Mouse (Mus musculus): Measurements from ENCODE around the gene Gm37240. TPM values are rescaled to one million over a fixed set of nuclear protein-coding genes. Genes with fewer than 3 reads are reported as not detected.

Gm37240 gene
- total and polyA plus RNA-seq, 3 experiments: 7.4 to 12.2 (median 7.4) TPM

DNA sequence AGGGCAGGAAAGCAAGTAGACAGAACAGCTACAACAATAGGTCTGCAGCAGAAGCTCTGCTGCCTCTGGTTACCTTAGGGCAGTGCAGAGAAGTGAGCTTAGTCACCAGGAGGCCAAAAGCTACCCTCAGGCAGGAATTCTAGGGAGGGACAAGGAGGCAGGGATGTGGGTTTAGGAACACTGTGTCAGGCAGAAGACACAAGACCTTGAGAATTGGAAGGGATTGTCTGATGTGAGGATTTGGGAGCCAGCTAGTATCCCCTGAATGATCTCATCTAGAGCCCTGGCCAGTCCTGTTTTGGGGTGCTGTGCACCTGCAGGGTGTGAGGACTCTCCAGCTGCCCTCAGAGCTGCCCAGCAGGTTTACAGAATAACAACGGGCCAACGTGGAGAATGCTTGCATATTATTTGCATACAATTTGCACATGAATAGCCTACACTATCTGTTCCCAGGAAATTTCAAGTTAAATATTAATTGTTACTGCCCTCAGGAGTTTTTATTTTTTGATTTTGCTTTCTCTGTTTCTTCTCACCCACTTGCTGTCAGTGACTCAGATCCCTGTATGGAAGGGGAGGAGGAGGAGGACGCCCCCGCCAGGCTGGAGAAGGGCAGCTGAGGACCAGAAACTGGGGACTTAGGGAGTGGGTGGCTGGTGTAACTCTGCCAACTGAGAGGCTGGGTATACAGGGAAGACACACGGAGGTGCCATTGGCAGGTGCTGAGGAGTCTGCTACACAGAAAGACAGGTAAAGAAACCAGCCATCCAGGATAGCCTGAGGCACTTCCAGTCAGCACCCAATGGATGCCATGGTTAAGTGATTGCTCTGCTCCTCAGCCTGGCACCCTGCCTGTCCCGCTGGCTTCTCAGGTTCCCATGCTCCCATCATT, 862.3 kb downstream of the Gm37240 start:
- DNase-seq: no peak

DNA sequence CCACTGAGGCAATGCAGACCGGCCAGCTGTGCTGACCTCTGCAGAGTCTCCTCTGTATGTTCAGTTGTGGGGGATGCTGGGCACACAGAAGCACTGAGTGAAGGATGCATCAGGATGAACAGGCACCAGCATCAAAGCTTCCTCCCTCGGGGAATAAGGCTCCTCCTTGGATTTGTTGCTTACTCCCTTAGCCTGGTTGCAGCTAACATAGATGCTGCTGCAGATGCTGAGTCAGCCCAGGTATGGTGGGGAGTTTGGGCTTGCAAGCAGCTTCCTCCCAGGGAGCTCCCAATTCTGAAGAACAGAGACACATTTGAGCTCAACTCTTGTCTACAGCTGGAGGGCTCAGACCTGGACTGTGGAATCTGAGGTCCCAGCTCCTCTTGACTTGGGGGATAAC, 863.1 kb downstream of the Gm37240 start:
- DNase-seq: no peak

- DNase-seq: no peak
These were observed 864.5 kb downstream of the Gm37240 start for GRCm38 (mm10) chr3:85022800-85023199.

- no peak for DNase-seq
These were observed 865.5 kb downstream of the Gm37240 start for GRCm38 (mm10) chr3:85021816-85022215.

- no peak for DNase-seq
These were observed 867.2 kb downstream of the Gm37240 start for GRCm38 (mm10) chr3:85020137-85020536.

GRCm38 (mm10) chr3:85015667-85016066, 871.7 kb downstream of the Gm37240 start:
- DNase-seq: no peak

DNA sequence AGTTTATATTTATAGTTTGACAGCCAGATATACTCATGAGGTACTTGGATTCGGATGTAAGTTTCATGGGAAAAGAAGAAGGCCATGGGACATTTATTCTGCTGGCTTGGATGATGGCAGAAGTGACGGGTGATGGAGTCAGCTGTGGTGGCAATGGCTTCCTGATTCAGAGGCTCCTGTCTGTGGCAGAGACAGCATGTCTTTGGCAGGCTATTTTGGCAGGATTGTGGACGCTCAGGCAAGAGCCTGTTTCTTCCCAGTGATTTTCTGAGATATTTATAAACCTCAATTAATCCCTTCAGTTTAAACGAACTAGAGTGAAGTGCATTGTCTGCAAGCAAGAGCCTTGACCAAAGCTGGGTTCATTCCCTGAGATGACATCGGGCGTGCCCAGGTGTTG, 874.4 kb downstream of the Gm37240 start:
- no peak for DNase-seq

DNA sequence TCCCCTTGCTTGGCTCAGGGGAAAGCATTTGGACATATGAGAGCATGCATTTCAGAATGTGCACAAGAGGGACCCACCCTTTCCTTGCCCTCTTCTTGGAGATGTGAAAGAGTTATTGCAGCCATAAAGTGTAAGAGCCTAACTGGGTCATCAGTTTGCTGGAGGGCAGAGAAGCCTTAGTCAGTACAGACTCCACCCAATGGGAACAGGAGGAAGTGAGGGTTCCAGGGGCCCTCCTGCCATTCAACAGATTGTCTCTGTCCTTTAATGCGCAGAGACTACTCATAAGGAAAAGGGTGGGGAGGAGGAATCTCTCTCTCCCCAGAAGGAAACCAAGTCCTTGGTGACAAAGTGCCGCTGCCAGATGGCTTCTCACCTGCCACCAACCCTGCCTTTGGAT, 882.1 kb downstream of the Gm37240 start:
- DNase-seq: no peak

DNA sequence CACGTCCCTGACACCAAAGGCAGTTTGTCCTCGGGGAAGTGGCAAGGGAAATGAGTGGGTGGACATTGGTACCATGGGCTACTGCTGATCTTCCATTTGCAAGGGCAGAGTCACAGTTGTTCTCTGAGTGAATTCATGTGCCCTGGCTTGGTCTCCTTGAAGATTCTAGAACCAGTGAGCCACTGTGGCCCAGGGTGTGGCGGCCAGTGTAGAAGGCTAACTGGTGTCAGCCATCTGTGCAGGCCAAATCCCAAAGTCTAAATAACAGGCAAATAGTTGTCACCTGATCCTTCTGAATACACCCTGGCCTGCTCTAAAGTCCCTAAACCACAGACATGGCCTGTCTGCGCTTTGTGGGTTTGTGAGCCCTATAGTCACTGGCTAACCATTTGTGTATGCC, 898.4 kb downstream of the Gm37240 start:
- DNase-seq: no peak

- no peak for DNase-seq
These were observed 902.1 kb downstream of the Gm37240 start for GRCm38 (mm10) chr3:84985121-84985625.

GRCm38 (mm10) chr3:84982688-84983087, 904.6 kb downstream of the Gm37240 start:
- no peak for DNase-seq

GRCm38 (mm10) chr3:84980158-84980557, 907.2 kb downstream of the Gm37240 start:
- no peak for DNase-seq

DNA sequence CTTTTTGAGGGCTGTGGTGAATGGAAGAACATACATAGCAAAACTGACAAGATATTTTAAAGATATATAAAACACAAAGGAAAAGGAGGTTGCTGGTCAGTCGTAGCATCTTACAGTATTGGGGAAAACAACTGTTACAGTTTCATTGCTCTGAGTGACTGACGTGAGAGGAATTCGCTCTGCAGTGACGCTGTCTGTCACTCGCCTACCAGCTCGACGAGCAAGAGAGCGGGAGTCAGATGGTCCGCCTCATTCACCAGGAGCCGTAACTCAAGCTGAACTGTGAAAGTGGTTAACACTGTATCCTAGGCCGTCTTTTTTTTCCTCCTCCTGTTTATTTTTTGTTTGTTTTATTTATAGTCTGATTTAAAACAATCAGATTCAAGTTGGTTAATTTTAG, 908.6 kb downstream of the Gm37240 start:
- no peak for DNase-seq

DNA sequence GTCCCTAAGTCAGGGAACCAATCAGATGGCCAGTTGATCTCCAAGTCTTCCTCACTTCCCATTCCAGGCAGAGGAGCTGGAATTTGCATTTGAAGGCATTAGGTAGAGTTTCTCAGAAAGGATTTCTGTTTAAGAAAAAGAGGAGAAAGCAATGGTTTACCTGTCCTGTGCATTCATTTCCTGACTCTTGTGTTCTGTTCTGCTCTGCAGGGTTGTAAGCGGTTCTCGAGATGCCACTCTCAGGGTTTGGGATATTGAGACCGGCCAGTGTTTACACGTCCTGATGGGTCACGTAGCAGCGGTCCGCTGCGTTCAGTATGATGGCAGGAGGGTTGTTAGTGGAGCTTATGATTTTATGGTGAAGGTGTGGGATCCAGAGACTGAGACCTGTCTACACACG, 913.1 kb downstream of the Gm37240 start:
- DNase-seq: no peak

DNA sequence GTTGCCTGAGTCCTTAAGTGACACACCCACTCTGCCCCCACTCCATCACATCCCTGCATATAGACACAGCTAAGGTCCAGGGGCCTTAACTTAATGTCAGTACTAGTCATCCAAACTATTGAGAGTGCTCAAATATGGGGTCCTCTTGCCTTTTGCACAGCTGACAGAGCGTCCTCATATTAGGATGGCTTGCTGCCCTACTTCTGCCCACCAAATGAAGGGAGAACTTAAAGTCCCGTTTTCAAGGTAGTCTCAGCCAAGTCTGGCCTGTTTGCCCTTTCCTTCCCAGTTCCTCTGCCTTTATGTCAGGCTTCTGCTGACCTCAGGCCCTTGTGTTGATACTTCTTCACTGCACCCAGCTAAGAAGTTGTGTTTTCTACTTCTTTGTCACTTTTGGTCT, 914.4 kb downstream of the Gm37240 start:
- no peak for DNase-seq

DNA sequence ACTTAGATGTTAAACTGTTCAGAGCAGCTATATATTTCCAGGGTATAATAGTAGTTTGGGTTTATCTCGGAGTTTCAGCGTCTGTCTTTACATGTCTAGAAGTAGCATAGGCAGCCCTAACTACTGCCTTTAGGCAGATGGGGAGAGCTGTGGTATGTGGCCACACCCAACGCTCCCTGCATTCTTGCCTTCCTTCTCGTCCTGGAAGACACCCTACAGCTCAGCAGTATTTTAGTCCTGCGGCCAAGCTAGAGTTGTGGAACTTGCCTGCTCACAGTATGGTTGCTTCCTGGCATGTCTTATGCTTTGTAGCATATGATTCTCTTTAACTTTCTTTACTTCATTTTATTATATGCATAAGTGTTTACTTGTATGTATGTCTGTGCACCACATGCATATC, 915.8 kb downstream of the Gm37240 start:
- DNase-seq: no peak

DNA sequence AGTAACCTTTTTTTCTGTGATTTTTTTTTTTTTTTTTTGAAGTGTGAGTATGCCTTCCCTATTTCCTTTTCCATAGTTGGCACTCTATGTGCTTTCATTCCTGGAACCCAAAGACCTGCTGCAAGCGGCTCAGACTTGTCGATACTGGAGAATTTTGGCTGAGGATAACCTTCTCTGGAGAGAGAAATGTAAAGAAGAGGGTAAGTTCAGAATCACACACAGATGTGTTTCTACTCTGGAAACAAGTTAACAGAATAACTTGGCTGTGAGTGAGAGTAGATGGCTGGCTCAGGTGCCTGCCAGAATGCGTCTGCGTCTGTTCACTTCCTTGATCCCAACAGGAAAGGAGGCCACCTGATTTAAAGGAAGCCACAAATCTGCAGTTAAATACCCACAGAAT, 920.0 kb downstream of the Gm37240 start:
- no peak for DNase-seq

DNA sequence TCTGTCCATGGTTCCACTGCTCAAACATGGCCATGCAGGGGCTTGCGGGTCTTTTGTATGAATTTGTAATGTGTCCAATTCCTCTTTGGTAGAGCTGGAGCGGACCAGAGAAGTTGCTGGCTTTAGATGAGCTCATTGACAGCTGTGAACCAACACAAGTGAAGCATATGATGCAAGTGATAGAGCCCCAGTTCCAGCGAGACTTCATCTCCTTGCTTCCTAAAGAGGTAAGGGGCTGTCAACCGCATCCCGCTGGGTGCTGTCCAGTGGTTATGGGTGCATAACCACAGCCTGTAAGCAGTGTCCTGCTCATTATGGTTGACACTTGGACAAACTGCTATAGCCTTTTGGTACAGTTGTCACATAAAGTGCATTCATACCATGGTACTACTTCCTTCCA, 922.2 kb downstream of the Gm37240 start:
- no peak for DNase-seq

GRCm38 (mm10) chr3:84955857-84956256, 931.5 kb downstream of the Gm37240 start:
- no peak for DNase-seq

DNA sequence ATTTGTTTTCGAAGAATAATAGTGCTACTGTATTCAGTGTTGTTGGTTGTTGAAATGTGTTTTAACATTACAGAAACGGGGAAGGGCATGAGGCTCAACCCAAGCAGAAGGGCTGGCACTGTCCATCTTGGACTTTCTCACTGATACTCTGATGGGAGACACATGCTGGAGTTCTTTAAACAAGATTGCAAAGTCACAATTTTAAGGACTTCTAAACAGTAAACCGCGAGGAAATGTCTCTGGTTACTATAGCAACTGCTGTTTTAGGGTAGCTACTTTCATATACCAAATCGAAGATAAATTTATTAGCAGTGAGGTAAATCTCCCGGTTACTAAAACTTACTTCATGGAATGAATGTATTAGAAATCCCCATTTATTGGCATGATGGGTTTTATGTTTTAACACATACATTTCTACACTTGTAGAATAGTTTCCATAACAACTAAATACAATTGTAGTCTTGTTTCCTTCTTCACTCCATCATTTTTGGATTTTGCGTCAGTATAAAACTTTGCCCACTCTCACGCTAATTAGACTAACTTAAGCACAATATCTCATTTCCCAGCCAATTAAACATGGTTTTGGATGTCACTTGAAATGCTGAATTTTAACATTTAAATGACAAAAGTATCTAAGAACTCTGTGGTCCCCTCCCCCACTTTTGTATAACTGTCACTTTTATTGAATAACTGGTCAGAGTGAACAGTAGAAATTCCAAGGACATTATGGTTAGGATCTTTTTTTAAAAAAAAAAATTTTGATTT, 932.1 kb downstream of the Gm37240 start:
- no peak for DNase-seq

DNA sequence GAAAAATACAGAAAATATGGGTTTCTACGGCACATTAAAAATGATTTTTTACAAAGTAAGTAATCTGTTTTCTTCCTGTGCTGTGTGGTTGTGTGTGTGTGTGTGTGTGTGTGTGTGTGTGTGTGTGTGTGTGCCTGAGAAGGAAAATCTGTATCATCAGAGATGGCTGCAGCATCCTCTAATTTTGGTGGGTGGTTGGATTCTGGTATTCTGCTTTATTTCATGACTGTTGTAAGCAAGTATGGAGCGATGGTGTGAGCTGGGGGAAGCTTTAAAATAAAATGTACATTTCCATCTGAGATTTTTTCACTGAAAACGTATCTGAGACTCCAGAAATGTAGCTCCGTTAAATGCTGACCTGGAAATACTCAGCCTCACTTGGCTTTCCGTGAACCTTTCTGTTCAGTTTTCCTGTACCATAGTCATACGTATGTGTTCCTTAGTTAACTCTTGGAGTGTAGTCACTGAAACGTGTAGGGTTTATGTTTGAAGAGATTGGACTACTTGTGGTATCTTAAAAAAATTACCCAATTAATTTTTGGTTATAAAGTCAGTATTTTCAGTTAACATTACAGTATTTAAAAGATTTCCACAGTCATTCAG, 934.6 kb downstream of the Gm37240 start:
- no peak for DNase-seq

DNA sequence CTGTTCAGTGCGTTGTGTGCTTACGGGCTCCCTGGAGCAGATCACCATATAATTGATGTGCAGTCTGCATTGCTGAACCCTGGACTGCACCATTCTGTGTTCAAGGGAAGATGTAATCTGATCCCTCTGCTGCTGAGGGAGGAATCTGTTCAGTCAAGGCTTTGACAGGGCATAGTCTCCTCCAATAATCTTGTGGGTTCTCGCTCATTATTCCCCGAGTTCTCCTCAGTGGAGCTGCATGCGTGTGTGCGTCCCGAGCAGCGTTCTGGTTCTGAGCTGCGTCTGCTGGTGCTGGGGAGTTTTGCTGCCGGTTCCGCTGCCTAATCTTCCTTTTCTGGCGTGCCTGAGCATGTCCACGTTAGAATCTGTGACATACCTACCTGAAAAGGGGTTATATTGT, 935.2 kb downstream of the Gm37240 start:
- DNase-seq: peak; percentile 77

- DNase-seq: no peak
These were observed 935.6 kb downstream of the Gm37240 start for GRCm38 (mm10) chr3:84951698-84952097.
